Mouse (Mus musculus) G1E (cell line): ENCODE measurements at regions not wholly inside any gene's neighbourhood (a gene's known extent, or its start where the extent isn't known, plus 50 kb on each side); places are given as distances from the start of the nearest gene placed in this dataset.

ENCODE experiments used
- CTCF ChIP-seq: IDR thresholded peaks from 2 replicates; pipeline ENCODE4 v1.5.1; 2012; ENCODE audit warnings: low read depth, low read length, inconsistent platforms, mixed read lengths
- GATA1 ChIP-seq: IDR thresholded peaks from 2 replicates; pipeline ENCODE4 v1.6.1; 2012; ENCODE audit warnings: borderline replicate concordance, low read length, inconsistent platforms, mixed read lengths
- GATA2 ChIP-seq: IDR thresholded peaks from 2 replicates; pipeline ENCODE4 v1.6.1; 2012; ENCODE audit warnings: low read depth, low read length, inconsistent platforms, borderline replicate concordance
- POLR2AphosphoS5 ChIP-seq: IDR thresholded peaks from 2 replicates; pipeline ENCODE4 v1.6.1; 2012; ENCODE audit warnings: low read depth, low read length, inconsistent platforms; ENCODE audit not compliant: insufficient replicate concordance
- TAL1 ChIP-seq: conservative IDR thresholded peaks from 2 replicates; pipeline ENCODE4 v1.6.1; 2012; ENCODE audit warnings: low read depth, low read length, inconsistent platforms, mixed read lengths

- TF ChIP-seq CTCF, result no peak
- no peak for TF ChIP-seq GATA1
- no peak for TF ChIP-seq TAL1
- TF ChIP-seq GATA2, result no peak
- TF ChIP-seq POLR2AphosphoS5, result no peak
Observed at GRCm38 (mm10) chr13:106259874-106260273, 676.9 kb downstream of the Ipo11 start.
